Mouse (Mus musculus): Measurements from ENCODE around the gene Gm10837.
"Not testable (repeated sequence)": the region's sequence is repeated elsewhere in the genome, so short reads cannot be mapped to it uniquely, and the experiment has no call there.

Gm10837 gene

DNA sequence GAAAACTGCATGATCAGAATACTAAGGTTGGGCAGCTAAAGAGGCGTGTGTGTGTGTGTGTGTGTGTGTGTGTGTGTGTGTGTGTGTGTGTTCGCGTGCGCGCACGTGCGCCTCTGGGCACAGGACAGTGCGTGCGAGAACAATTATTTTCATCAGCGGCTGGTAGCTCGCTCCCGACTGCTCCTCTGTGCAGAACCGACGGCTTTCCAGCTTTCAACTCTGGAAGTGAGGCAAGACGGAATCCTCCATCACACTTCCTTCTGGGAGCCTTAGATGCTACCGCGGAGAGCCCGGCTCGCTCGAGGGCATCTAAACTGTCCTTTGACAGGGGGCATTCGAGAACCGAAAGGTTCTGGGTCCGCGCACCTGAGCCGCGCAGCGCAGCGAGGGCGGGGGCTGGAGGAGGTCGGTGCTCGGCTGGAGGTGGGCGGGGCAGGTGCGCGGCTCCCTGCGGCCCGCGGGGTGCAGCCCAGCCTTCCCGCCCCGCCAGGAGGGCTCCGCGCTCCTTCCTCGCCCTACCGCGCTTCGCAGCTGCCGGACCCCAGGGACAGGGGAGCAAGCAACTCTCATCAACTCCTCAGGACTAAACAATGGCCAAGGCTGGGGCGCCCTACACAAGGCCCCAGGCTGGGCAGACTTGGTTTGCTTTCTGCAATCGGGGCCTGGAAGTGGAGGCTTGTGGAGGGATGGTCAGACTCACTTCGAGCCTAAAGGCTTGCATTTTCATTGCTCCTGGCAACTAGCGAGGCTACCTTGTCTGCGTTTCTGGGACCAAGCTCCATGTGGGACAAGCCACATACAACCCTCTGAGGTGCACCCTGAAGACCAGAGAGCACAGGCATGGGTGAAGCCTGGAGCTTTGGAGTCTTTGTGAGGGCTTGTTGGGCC lies at the start of gene Gm10837:
Gene Gm10837 (plus strand): TSS at position 146 of the 888 bp plus-strand sequence.
- DNase-seq (ENCODE audit: extremely low spot score, low read depth, low spot score) = no peak

GRCm38 (mm10) chr14:122449601-122450495 lies 40.5 kb upstream of the Gm10837 start:
- DNase-seq (ENCODE audit: extremely low spot score, low read depth, low spot score) = no peak

GRCm38 (mm10) chr14:122450496-122451382 lies 39.6 kb upstream of the Gm10837 start, which contains the start of gene Gm5089:
Gene Gm5089 (minus strand): TSS chr14:122451115.
- no peak for DNase-seq (ENCODE audit: extremely low spot score, low read depth, low spot score)

DNA sequence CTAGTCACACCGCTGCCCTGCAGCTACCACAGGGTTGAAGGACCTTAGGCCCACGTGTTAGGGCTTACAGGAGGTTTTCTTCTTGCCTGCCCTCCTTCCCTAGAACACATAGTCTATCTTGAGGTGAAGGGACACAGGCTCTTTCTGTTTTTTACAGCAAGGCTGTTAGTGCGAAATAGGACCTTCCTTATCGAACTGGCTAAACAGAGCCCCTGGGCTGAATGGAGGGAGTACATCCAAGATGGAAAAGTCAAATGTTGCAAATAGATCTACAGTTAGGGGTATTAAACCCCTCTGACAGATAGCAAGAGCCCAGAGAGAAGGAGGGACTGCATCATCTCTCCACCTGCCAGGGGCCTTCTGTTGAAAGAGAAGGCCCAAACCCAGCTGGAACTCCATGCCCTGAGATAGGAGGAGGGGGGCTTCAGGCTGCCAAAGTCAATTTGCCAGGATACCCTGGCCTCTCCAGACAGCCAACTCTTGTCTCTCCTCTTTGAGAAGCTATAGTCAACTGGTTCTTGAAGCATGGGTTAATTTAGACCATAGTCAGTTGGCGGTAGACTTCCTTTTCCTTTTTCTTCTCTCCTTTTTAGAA lies 38.7 kb upstream of the Gm10837 start:
- no peak for DNase-seq (ENCODE audit: extremely low spot score, low read depth, low spot score)

GRCm38 (mm10) chr14:122452701-122453387 lies 37.5 kb upstream of the Gm10837 start:
- DNase-seq (ENCODE audit: extremely low spot score, low read depth, low spot score) = no peak

DNA sequence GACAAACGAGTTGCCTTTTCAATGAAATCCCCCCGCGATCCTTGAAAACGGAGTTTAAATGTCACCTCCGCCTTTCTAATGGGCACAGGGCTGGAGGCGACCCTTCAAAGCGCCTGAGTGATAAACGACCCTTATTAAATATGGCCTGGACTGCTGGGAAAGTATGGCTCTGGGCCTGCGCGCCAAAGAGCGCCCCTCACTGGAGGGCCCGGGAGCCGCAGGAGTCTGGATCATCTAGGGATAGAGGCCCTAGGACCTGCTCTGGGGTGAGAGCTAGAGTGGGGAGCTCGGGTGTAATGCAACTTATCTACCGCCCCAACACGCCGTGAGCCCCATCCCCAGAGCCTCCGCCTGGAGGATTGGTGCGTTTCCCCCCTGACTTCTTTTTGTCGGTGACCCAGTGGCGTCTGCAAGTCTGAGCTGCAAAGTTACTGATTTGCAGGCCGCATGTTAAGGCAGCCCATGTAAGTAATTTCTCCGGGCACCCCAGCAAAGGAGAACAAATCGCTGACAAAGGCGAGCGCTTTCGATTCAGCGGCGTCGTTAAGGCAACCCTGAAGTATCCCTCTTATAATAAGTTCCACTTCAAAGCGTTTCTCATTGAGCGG lies 36.9 kb upstream of the Gm10837 start:
- no peak for DNase-seq (ENCODE audit: extremely low spot score, low read depth, low spot score)

GRCm38 (mm10) chr14:122453996-122454738 lies 36.2 kb upstream of the Gm10837 start:
- DNase-seq (ENCODE audit: extremely low spot score, low read depth, low spot score) = no peak

DNA sequence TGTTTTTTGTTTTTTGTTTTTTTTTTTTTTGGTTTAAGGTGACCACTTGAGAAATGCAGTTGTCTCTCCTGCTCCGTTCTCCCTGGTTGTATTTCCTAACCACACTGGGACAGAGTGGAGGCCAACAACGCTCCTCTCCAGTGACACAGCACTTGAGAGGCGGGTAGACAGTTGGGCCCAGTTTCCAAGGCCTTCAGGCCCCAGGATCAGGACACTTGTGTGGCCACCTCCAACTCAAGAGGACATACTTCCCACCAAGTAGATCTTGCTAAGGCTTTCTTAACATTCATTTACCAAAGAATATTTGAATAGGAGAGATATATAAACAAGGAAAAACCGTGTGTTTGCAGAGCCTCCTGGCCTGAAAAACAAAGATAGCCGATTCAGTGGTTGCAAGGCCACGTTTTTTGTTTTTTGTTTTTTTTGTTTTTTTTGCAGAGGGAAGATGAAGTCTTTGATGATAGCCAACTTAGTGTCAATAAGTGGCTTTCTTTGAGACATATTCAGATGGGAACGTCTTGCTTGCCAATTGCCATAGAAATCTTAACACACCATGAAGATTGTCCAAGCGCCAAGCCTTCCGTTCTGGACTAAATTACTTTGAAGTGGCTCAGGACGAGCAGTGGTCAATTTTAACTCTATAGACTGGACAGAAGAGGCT lies 35.4 kb upstream of the Gm10837 start:
- DNase-seq (ENCODE audit: extremely low spot score, low read depth, low spot score) = no peak

DNA sequence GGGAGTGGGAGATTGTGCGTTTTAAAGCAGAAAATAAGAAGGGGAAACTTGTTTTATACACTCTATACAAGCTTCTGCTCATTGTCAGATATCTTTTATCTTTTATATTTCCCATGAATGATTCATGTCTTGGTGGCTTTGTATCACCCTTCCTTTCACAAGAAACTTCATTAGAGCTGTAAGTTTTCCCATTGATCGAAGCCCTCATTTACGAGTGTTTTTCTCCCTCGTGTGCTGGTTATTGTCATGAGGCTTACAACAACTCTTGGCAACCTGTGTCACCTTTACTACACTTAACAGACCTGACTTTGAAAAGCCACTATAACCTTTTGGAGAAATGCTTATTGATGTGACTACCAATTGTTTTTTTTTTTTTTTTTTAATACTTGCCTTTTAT lies 34.8 kb upstream of the Gm10837 start:
- DNase-seq (ENCODE audit: extremely low spot score, low read depth, low spot score) = no peak

- not testable (repeated sequence) for DNase-seq (ENCODE audit: extremely low spot score, low read depth, low spot score)
Measured at GRCm38 (mm10) chr14:122459332-122459731, 31.1 kb upstream of the Gm10837 start.

- DNase-seq (ENCODE audit: extremely low spot score, low read depth, low spot score) = no peak
Measured at GRCm38 (mm10) chr14:122459776-122460175, 30.6 kb upstream of the Gm10837 start.

- no peak for DNase-seq (ENCODE audit: extremely low spot score, low read depth, low spot score)
Measured at GRCm38 (mm10) chr14:122460226-122460625, 30.2 kb upstream of the Gm10837 start.

DNA sequence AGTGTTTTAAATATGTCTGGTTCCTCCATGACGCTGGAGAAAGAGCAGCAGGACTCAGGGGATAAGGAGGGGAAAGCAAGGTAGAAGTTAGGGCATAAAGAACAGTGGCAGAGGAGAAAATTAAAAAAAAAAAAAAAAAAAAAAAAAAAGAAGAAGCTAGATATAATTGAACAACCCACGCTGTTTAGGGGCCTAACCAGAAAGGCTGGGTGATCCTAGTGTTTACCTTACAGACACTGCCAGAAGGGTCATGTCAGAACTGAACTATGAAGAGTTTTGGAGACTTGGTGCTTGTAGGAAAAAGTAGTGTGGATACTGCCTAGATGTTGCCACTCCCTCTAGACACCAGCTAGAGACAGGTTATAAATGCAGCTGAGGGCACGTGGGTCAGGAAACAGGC lies 28.9 kb upstream of the Gm10837 start:
- no peak for DNase-seq (ENCODE audit: extremely low spot score, low read depth, low spot score)

GRCm38 (mm10) chr14:122461966-122462365 lies 28.4 kb upstream of the Gm10837 start:
- DNase-seq (ENCODE audit: extremely low spot score, low read depth, low spot score) = no peak

GRCm38 (mm10) chr14:122462689-122463079 lies 27.7 kb upstream of the Gm10837 start:
- no peak for DNase-seq (ENCODE audit: extremely low spot score, low read depth, low spot score)

DNA sequence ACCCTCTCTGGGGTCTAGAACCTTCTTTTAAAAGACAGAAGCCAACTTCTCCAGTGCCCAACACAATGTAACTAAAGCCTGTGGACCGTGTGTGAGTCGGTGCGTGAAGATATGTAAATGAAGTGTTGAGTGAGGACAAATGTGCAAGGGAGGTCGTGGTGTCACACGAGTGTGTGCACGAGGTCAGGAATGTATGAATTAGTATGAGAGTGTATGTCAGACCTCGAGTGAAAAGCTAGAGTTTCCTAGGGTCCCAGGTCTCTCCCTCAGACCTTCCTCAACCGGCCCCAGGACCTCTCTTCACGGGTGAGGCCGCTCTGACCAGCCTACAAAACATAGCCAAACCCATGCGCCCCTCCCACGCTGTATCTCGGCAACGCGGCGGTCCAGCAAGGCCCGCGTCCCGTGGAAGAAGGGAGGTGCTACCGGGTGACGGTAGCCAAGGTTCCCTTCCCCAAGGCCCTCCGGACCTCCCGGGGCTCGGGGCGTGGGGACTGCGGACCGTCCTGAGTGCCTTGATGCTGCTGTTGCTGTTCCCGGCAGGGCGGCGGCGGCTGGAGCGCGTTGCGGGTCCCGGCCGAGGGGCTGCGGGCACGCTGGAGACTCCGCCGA lies 27.2 kb upstream of the Gm10837 start:
- no peak for DNase-seq (ENCODE audit: extremely low spot score, low read depth, low spot score)

DNA sequence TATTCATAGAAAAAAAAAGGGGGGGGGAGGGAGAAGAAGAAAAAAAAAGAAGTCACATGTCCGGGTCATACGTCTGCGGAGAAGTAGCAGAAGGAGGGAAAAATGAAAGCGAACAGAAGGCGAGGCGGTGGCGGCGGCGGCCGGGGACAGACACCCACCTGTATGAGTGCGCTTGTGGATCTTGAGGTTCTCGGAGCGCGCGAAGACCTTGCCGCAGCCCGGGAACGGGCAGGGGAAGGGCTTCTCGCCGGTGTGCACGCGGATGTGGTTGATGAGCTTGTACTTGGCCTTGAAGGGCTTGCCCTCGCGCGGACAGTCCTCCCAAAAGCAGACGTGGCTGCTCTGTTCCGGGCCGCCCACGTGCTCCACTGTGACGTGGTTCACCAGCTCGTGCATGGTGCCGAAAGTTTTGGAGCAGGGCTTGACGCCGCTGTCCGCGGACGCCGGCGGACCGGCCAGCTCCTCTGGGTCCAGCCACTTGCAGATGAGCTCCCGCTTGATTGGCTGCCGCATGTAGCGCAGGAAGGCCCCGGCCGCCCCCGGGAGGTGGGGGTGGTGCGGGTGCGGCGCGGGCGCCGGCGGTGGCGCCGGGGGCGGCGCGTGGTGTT lies 26.5 kb upstream of the Gm10837 start:
- DNase-seq (ENCODE audit: extremely low spot score, low read depth, low spot score) = not testable (repeated sequence)

All from hindlimb bud, embryonic 11.5 days (tissue).